Mouse (Mus musculus) heart, postnatal 36 days (tissue): ENCODE measurements around the gene Agmo. TPM values are rescaled to one million over a fixed set of nuclear protein-coding genes. Genes with fewer than 3 reads are reported as not detected.

Experiments
- DNase-seq, 2 experiments: peaks; one replicate each; pipeline ENCODE4 v3.0.0; 2021 to 2022
- intact Hi-C: fragments of 180-260 bp; cut with DNase I; formaldehyde crosslinking; loops from one replicate; pipeline ENCODE4 v1.15.1; 2025
- total RNA-seq, 2 experiments: library from RNA; stranded (reverse); gene quantifications; 2 replicates each; pipeline ENCODE4 v1.2.3; 2021

The Agmo gene
- 1 to 10 TPM; 1.7 to 2.2 TPM for total RNA-seq

DNA sequence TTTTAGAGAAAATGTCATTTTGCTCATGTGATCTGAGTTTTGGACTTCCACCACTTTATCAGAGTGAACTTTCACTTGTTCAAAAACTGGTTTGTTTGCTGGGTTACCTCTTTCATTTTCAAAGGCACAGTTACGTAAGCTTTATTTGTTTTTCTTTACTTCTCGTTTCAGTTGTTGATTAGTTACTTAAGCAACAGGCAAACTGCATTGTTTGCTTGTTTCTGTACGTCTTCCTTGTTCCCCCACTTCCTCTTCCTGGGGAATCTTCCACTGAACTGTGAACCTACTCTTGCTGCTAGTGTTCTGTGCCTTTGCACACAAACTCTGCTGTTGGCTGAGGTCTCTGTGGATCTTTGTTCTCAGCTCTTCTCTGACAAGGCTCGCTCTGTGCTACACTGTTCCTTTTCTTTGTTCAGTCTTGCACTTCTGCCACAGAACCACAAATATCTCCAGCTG lies at the start of gene Agmo:
TSS of gene Agmo (plus strand) at position 76 of the 456 bp plus-strand sequence.
- peak; percentile 46 to 52 for DNase-seq

DNA sequence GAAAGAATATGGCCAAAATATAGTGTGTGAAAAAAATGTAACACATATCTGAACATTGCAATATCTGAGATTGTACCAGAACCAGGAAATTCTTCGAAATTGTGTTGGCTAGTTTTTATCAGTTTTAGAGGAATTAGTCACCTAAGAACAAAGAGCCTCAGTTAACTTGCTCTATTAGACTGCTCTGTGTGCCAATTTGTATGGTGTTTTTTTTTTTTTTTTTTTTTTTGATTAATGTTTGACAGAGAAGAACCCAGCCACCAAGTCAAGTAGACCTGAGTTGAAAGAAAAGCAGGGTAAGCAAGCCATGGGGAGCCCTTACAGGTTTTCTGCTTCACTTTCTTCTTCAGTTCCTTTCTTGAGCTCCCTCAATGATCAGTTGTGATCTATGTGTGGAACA lies 10.3 kb upstream of the Agmo start:
- no peak for DNase-seq
- intact Hi-C loops = no loop called here

More for the DNA sequence above, at the start of gene Agmo:
- intact Hi-C loops = no loop called here

DNA sequence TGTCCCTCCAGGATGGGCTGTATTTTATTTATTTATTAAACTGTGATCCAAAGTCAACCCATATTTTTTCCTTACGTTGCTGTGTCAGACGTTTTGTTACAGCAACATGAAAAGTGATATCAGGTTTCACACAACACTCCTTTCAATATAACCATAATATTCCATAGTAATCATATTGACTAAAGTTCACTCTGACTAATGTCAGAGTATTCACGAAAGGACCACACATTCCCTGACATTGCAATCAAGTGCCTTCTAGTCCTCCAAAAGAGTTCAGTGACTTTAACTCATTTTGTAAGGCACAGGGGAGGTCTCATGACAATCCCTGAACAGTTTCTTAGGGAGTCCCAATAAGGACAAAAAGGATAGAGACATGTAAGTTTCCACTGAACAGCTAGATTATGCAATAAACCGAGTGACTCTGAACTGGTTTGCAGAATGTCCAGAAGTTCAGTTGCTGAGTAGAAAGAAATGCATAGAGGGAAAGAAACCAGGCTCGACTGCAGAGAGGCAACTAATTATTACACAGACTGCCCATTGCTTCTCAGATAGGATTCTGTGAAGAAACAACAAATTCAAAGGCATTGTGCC lies 371 bp upstream of the Agmo start:
- intact Hi-C loops = no loop called here
- DNase-seq = peak in 1 of 2 experiments; percentile 27

DNA sequence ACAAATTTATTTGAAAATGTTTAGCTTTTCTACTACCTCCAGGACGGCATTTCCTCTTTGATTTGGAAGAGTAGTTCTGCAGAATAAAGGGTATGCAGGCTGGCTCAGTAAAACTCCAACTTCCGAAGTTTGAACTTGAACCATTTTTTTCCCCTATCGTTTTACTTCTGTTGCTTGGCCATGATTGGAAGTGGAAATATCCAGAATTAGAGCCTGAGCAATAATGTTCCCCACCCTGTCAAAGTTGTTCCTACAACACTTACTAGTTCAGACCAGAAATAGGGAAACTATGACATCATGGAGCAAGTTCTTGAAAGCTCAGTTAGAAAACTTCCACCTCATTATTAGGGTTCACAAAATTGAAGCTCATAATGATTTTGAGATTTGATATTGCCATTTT lies 1.0 kb downstream of the Agmo start:
- intact Hi-C loops = no loop called here
- DNase-seq = no peak

DNA sequence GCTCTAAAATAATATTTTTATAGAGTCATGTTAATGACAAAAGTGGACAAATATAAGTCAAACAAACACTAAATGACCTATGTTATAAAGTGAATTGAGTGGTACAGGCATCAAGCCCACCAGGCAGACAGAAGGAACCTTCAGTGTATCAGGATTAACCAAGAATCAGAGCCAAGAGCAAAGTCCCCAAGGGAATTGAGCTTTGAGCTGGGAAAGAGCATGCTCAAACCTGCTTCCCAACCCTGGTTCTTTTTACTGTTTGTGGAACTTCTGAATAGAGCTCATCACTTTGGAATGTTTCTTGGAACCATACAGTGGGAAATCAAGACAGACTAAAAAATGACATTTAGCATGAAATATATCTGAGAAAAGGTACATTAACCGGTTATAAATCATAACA lies 3.4 kb downstream of the Agmo start:
- DNase-seq = peak; percentile 17 to 33
- intact Hi-C loops = no loop called here

DNA sequence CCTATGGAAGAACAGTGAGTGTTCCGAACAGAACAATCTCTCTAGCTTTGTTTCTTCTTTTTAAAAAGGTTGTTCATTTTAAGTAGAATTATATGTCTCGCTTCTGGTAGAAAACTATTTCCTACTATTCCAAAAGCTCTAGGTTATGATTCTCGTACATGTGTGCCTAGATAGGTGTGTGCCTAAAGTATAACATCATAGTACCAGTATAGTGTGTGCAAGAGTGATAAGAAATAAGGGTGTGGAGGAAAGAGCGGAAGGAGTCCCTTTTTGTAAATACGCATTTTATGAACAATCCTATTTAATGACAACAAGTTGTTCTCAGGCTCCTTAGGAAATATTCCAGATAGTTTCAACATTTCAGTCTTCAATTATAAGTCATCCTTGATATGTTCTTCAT lies 10.2 kb downstream of the Agmo start:
- intact Hi-C loops = no loop called here

DNA sequence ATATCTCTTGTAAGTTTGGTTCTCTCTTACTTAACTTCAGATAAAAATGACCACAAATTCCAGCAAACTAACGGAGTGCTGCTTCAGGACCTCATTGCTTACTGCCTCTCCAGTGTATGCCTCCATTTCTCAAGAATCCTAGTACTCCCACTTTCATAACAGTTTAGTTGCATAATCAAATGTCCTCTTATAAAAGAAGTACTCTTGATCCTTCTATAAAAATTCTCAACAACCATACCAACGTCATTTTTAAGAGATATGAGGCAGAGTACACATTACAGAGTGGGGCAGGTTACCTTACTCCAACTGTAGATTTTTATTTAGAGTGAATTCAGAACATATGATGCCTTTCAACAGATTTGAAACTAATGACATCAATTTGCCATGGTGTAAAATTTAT lies 15.7 kb downstream of the Agmo start:
- DNase-seq = no peak
- intact Hi-C loops = no loop called here

More for the DNA sequence above, 10.2 kb downstream of the Agmo start:
- no peak for DNase-seq

DNA sequence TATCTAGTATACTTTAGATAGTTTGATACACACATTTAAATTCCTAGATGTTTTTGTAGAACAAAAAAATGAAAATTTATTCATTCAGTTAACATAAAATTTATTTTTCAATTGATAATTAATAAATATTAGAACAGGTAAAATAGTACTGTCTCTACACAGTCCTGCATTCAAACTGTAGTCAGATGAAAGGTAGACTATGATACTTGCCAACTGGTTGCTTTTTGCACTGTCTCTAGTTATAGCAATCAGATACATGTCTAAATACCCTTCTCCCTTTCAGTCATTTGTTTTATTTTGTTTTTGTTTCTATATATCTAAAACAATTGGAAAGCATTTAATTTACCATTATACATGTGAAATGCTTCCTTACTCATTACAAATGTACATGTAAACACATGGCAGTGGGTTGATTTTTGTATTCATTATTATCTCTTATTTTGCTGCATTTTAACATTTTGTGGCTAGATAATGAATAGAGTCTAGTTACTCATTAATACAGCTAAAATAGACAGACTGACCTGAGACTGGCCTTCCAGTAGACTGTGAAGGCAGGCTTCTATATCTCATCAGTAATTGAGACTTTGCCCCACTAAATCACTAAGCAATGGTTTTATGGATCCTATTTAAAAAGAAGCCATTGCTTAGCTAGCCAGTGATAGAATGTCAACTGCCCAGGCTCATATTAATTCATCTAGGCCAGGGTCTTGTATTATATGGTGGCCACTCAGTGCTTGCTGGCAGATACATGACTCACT lies 18.5 kb downstream of the Agmo start:
- intact Hi-C loops = loop anchor here (10.0 kb wide), 1 partner anchor 345 kb away; no protein-coding TSS in a partner anchor
- no peak for DNase-seq

DNA sequence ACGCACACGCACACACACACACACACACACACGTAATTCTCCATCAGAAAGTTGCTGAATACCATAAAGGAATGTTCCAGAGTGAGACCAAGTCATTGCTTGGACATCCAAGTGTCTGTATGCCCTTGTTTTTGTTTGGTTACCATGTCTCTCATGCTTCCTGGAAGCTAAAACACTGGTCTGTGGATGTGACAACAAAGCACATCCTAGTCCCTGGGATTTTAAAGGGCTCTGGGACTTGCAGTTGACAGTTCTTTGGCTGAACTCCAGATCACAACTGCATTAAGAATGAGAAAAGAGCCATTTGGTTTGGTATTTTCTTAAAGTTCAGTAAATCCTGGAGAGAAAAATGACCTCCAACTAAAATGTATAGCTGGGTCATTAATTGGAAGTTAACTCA lies 22.2 kb downstream of the Agmo start:
- intact Hi-C loops = loop anchor here (10.0 kb wide), 1 partner anchor 349 kb away; no protein-coding TSS in a partner anchor
- DNase-seq = no peak

DNA sequence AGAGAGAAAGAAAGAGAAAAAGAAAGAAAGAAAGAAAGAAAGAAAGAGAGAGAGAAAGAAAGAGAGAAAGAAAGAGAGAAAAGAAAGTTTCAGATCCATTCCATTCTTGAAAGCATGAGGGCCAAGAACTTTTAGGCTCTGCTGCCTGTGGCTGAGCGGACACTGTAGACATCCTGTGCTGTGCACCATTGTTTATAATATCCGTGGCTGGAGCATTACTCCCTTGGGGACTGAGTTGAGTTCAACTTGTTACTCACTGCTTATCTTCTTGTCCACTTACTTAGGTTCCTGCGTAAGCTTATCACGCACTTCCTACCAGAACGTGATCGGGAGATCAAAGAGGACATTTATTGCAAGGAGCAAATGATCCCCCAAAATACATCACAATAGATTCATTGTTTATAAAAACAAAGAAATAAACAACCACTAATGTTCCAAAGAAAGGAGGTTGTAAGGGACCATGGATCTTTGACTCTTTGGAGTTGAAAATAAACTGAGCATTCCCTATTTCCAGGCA lies 27.3 kb downstream of the Agmo start:
- peak in 1 of 2 experiments; percentile 10 for DNase-seq
- intact Hi-C loops = loop anchor here (5.0 to 10.0 kb wide), 2 partner anchors 354 to 551 kb away; no protein-coding TSS in a partner anchor

DNA sequence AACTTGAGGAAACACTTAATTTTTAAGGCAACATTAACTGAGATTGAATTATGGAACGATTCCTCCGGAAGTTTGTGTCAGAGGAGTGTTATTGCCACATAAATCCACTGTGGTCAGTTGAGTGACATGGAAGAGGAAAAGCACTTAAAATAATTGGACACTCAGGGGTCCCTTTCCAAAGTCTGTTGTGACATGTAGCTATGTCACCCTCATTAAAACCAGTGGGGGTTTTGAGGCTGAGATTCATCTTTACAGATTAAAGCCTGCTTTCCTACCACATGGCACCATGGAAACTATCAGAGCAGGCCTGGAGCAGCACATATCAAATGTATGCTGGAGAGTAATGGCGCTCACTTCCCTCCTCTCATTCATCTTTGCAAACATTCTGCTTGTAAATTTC lies 31.2 kb downstream of the Agmo start:
- intact Hi-C loops = loop anchor here (5.0 kb wide), 1 partner anchor 165 kb away; the partner anchor contains the start of gene Meox2
- DNase-seq = no peak

DNA sequence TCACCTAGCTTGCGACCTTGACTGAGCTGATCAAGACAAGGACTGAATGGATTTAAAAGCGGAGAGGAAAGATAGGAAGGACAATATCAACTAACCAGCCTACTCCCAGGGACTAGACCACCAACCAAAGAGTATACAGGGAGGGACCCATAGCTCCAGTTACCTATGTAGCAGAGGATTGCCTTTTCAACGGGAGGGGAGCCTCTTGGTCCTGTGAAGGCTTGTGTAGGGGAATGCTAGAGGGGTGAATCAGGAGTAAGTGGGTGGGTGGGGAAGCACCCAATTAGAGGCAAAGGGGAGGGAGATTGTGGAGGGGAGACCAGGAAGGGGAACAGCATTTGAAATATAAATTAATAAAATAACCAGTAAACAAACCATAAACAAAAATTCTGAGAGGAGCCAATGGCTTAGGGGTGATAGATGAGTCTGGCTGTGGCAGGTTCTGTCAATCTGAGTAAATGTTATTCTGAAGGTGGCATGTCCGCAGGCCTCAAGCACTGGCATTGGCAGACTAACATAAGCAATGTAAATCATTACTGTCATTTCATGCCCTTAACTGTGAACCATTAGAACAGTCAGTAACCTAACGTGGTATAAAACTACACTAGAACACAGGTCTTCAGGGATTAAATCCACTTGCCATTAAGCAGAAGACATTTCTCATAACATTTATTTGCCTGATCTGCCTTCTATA lies 32.7 kb downstream of the Agmo start:
- intact Hi-C loops = loop anchor here (5.0 kb wide), 1 partner anchor 167 kb away; the partner anchor contains the start of gene Meox2
- DNase-seq = no peak

DNA sequence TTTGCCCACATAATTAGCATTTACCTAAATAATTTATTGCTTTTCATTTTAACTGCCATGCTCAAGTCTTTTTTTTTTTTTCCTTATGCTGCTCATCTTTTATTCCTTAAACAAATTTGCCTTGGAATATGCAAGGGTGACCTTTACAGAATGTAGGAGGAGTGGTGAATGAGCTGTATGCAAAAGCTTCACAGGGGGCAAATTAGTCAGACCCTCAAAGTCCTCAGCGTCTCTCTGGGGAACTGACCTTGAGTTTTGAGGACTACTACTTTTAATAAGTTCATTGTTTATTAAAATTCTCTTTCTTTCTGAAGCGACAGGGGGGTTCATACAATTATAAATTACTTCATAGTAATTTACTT lies 33.2 kb downstream of the Agmo start:
- no peak for DNase-seq
- intact Hi-C loops = loop anchor here (5.0 kb wide), 1 partner anchor 167 kb away; the partner anchor contains the start of gene Meox2

DNA sequence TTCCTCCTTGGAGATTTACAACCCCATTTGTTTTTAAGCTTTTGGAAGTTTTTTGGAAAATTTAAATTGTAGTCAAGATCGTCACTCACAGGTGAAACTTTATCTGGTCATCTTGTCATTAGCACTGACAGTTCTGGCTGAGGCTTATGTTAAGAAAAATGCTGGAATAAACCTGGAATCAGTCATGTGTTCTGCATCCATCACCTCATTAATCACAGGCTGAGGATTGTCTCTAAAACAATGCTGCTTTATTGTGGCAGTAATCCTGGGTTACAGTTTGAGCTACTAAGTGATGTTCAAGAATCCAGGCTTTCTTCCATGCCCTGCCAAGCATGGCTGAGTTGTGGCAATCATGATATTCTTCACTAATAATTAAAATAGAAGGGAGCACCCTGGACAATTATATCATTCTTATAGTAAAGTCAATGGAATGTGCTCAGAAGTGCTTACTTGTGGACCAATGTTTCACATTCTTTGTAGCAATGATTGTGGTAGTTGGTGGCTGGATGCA lies 65.6 kb downstream of the Agmo start:
- intact Hi-C loops = no loop called here
- DNase-seq = no peak

DNA sequence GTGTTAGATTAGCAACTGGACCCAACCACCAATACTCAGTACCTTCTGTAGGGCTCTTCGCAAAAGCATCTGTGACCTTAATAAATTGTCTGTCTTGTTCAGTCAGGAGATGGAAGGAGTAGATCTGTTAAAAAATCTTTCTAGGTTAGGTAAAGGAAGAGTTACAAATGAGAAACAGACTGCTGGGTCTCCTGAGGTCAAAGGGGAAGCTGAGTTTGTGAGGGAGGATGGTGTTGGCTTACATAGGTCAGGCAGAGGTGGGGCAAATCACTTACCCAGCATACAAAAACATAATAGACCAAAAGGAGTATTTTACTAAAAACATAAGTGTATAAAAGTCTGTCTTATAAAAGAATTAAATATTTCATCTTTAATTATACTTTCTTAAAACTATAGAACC lies 69.3 kb downstream of the Agmo start:
- DNase-seq = no peak
- intact Hi-C loops = no loop called here

DNA sequence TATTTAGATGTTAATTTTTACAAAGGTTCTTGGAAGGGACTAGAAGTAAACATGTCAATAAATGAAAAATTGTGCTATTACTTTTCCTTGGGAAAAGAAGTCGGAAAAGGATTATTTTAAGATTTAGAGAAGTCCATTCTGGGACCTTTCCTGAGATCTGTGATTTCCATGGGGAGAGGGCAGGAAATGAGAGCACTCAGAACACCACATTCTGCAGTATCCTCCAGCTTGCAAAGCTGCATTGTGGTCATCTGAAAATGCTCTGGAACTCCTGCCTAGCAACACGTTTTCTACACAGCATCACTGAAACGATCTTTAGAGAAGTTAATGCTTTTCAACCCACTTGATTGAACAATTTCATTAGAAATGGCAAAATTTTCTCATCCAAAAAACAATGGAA lies 81.4 kb downstream of the Agmo start:
- intact Hi-C loops = no loop called here
- DNase-seq = no peak

DNA sequence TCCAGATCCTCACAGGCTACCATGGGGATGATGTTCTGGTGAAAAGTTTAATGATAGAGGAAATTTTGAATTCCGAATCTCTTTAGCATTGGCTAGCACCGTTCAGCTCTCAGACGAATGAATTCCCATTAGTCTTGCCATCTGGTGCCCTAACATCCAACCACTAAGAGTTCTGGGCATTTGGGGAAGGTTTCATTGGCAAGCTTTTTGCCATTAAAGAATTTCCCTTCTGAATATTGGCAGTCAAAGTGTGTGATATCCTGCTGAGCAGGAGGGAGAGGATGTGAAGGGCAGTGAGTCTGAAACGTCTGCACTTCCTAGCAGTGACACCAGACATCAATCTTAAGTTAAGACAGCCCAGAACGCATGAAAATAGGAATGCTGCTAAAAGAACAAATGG lies 93.5 kb downstream of the Agmo start:
- intact Hi-C loops = no loop called here
- DNase-seq = no peak

DNA sequence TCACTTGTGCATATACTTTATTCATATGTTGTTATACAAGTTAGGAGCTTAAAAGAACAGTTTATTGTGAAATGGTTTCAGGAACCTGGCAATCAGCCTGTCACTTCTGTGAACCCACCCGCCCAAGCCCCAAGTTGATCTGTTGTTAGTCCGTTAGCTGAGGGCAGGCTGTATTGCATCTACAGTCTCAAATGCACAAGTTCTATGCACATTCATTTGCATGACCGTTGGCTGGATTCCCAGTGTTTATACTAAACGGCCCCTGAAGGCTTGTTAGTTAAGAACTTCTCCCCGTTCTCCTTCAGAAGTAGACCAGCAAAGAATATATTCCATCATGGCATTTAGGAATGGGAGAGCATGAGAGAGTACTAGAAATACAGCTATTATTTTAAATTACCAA lies 102.8 kb downstream of the Agmo start:
- intact Hi-C loops = no loop called here

DNA sequence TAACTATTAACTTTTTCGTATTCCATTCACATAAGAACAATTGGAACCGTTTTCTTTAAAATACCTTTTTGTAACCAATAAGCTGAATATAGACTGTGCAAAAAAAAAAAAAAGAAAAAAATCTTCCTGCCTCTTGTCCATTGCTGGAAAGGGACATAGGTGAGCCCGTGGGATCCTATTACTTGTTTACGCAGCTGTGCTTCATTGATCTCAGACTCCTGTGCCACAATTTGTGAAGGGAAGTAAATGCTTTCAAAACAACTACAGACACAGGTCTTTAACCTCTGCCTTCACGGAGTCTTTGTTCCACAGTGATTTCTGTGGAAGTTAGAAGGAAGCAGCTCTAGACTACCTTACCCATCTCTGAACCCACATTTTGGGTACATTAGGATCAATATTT lies 104.3 kb downstream of the Agmo start:
- intact Hi-C loops = no loop called here
- DNase-seq = no peak

More for the DNA sequence above, 102.8 kb downstream of the Agmo start:
- DNase-seq = no peak

DNA sequence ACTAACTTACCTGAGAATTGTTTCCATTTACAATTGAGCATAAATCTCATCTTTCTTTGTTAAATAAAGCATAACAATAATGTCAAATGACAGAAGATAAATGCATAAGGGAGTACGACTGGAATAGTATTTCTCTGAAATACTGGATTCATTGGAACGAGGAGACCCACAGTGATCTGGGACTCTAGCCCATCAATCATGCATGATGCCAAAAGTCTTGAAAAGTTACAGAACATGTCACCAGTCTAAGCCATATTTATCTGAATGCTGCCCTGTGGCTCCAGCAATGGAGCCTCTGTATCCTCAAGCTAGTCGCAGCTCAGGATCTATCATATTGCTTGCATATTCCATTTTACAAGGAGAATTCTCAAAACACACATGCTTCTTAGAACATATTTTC lies 150.9 kb downstream of the Agmo start:
- DNase-seq = no peak
- intact Hi-C loops = no loop called here

DNA sequence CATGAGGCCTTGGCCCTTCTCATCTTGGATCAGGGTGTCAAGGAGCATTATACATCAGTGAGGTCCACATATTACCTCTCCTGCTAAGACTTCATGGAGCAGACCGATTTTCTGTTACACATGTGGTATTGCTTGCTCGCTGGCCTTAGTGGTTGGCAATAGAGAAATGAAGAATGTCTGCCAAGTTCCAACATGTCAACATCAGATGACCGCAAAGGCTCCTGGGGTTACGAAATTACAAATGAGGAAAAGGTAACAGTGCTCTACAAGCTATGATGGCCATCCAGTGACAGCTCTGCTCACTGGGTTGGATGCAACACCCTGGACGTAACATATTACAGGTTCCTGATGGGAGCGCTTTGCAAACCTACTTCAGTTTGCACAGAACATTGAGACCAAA lies 161.1 kb downstream of the Agmo start:
- no peak for DNase-seq
- intact Hi-C loops = no loop called here
